Mouse (Mus musculus) spleen, adult 10 weeks (tissue): Measurements from ENCODE around the gene Olfr1138. TPM values are rescaled to one million over a fixed set of nuclear protein-coding genes. Genes with fewer than 3 reads are reported as not detected.

Source experiments
- polyA plus RNA-seq: library from polyadenylated mRNA; stranded (reverse); fragments of 350-450 nt; fragmentation: Illumina TruSeq; extraction: RNeasy Lipid Tissue Mini Kit (QIAGEN cat#74804); gene quantifications from one replicate; pipeline ENCODE4 v1.2.3, GENCODE M21; 2015; ENCODE audit warnings: low replicate concordance; ENCODE audit not compliant: insufficient read depth

Olfr1138 gene
- polyA plus RNA-seq = not detected

GRCm38 (mm10) chr2:87739878-87740277 is at the start of gene Olfr1138:
Gene Olfr1138 (minus strand): TSS chr2:87739978.

GRCm38 (mm10) chr2:87779183-87779582 is 39.4 kb upstream of the Olfr1138 start, which contains the start of gene Olfr152:
Gene Olfr152 (plus strand): TSS chr2:87779483.

DNA sequence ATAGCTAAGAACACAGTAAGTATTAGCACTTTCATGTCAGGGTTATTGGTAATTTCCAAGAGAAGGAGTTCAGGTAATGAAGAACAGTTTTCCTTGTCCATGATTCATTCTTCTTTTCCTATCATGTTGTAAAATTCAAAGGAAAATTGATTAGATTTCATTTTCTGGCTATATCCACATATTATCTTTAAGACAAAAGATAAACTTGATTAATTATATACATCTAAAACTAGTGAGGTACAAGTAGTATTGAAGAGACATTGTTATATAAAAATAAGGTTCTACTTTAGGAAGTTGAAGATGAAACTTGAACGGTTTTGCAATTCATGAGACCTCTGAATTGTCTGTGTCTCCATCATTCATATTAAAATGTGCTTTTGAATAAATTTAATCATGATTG is 14.1 kb upstream of the Olfr1138 start, which contains the start of gene Olfr1141:
Gene Olfr1141, minus strand, starts transcription at position 101 of the 400 bp plus-strand sequence.

GRCm38 (mm10) chr2:87743452-87743851 is 3.7 kb upstream of the Olfr1138 start, which contains the start of gene Olfr1140:
Gene Olfr1140 (plus strand): TSS chr2:87743752.

GRCm38 (mm10) chr2:87713079-87713478 is 26.7 kb downstream of the Olfr1138 start, which contains the start of gene Olfr1137:
Gene Olfr1137 (minus strand): TSS chr2:87713179.

DNA sequence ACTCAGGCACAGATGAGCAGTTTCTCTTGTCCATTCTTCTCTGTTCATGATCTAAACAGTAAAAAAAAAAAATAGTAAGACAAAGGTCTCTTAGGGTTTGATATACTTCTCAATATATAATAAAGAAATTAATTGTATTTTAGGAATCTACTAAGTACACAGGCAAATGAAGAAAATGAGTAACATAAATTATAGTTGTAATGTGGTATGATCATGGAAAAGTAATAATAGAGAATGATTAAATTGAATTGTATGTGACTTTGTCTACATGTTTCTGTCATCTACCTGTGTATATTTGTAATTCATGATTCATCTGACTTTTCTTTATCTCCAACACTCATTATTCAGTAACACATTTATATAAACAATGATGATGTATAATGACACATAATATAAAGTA is 45.9 kb downstream of the Olfr1138 start, which contains the start of gene Olfr1136:
Gene Olfr1136, minus strand, starts transcription at position 101 of the 400 bp plus-strand sequence.

Other genes with a start within 250 kb of the Olfr1138 start
- gene Pramel7, start 242.9 kb downstream of the Olfr1138 start, polyA plus RNA-seq = not detected
- gene Pramel6, start 233.4 kb downstream of the Olfr1138 start, polyA plus RNA-seq = not detected
- not detected for gene Olfr153, start 208.2 kb downstream of the Olfr1138 start, polyA plus RNA-seq
- not detected for gene Olfr1128, start 194.4 kb downstream of the Olfr1138 start, polyA plus RNA-seq
- not detected for gene Olfr1129, start 166.1 kb downstream of the Olfr1138 start, polyA plus RNA-seq
- gene Olfr1130, start 133.8 kb downstream of the Olfr1138 start, polyA plus RNA-seq = not detected
- gene Olfr1131, start 112.9 kb downstream of the Olfr1138 start, polyA plus RNA-seq = not detected
- gene Olfr1132, start 102.4 kb downstream of the Olfr1138 start, polyA plus RNA-seq = not detected
- gene Olfr1133, start 92.6 kb downstream of the Olfr1138 start, polyA plus RNA-seq = not detected
- not detected for gene Olfr1134, start 81.5 kb downstream of the Olfr1138 start, polyA plus RNA-seq
- gene Olfr1135, start 66.3 kb downstream of the Olfr1138 start, polyA plus RNA-seq = not detected
- not detected for gene Olfr1136, start 46.0 kb downstream of the Olfr1138 start, polyA plus RNA-seq
- not detected for gene Olfr1137, start 26.8 kb downstream of the Olfr1138 start, polyA plus RNA-seq
- not detected for gene Olfr1140, start 3.8 kb upstream of the Olfr1138 start, polyA plus RNA-seq
- not detected for gene Olfr1141, start 14.0 kb upstream of the Olfr1138 start, polyA plus RNA-seq
- not detected for gene Olfr152, start 39.5 kb upstream of the Olfr1138 start, polyA plus RNA-seq
- not detected for gene Olfr1143, start 60.6 kb upstream of the Olfr1138 start, polyA plus RNA-seq
- gene Olfr1145, start 69.8 kb upstream of the Olfr1138 start, polyA plus RNA-seq = not detected
- gene Olfr1148, start 90.6 kb upstream of the Olfr1138 start, polyA plus RNA-seq = not detected
- not detected for gene Olfr1150-ps1, start 104.0 kb upstream of the Olfr1138 start, polyA plus RNA-seq
- gene Olfr1151, start 115.9 kb upstream of the Olfr1138 start, polyA plus RNA-seq = not detected
- gene Olfr1152, start 126.5 kb upstream of the Olfr1138 start, polyA plus RNA-seq = not detected
- not detected for gene Olfr1153, start 155.0 kb upstream of the Olfr1138 start, polyA plus RNA-seq
- not detected for gene Olfr1154, start 165.2 kb upstream of the Olfr1138 start, polyA plus RNA-seq
- not detected for gene Olfr1155, start 205.2 kb upstream of the Olfr1138 start, polyA plus RNA-seq
- not detected for gene Olfr1156, start 213.1 kb upstream of the Olfr1138 start, polyA plus RNA-seq
- gene Olfr1157, start 228.3 kb upstream of the Olfr1138 start, polyA plus RNA-seq = not detected
- not detected for gene Olfr74, start 234.7 kb upstream of the Olfr1138 start, polyA plus RNA-seq